Mouse (Mus musculus) G1E (cell line): ENCODE data around the gene Maco1. TPM values are rescaled to one million over a fixed set of nuclear protein-coding genes. Genes with fewer than 3 reads are reported as not detected.

Experiments used
- ATAC-seq: 2 replicates; pipeline ENCODE4 v1.8.0; 2016; ENCODE audit warnings: mild to moderate bottlenecking; ENCODE audit not compliant: insufficient number of reproducible peaks, poor library complexity, low FRiP score, severe bottlenecking; ENCODE audit errors: extremely low read depth
- DNase-seq: peaks from one replicate; pipeline ENCODE4 v3.0.0; 2012; ENCODE audit warnings: low spot score
- H3K27me3 ChIP-seq: 2 replicates; pipeline ENCODE4 v1.6.1; 2012; ENCODE audit warnings: mild to moderate bottlenecking, low read length, inconsistent platforms; ENCODE audit not compliant: insufficient read depth
- H3K36me3 ChIP-seq: replicated peaks from 2 replicates; pipeline ENCODE3; 2012; ENCODE audit warnings: mild to moderate bottlenecking, inconsistent platforms
- H3K4me1 ChIP-seq: 2 replicates; pipeline ENCODE4 v1.6.1; 2012; ENCODE audit warnings: low read depth, low read length, inconsistent platforms, mixed read lengths; ENCODE audit not compliant: insufficient read depth
- H3K4me3 ChIP-seq: 2 replicates; pipeline ENCODE4 v1.5.1; 2012; ENCODE audit warnings: low read depth, mild to moderate bottlenecking, inconsistent platforms, low read length, moderate library complexity, mixed read lengths
- H3K9me3 ChIP-seq: replicated peaks from 2 replicates; pipeline ENCODE4 v1.6.1; 2012; ENCODE audit warnings: inconsistent platforms
- CTCF ChIP-seq: IDR thresholded peaks from 2 replicates; pipeline ENCODE4 v1.5.1; 2012; ENCODE audit warnings: low read depth, low read length, inconsistent platforms, mixed read lengths
- GATA1 ChIP-seq: IDR thresholded peaks from 2 replicates; pipeline ENCODE4 v1.6.1; 2012; ENCODE audit warnings: borderline replicate concordance, low read length, inconsistent platforms, mixed read lengths
- GATA2 ChIP-seq: IDR thresholded peaks from 2 replicates; pipeline ENCODE4 v1.6.1; 2012; ENCODE audit warnings: low read depth, low read length, inconsistent platforms, borderline replicate concordance
- POLR2AphosphoS5 ChIP-seq: IDR thresholded peaks from 2 replicates; pipeline ENCODE4 v1.6.1; 2012; ENCODE audit warnings: low read depth, low read length, inconsistent platforms; ENCODE audit not compliant: insufficient replicate concordance
- TAL1 ChIP-seq: conservative IDR thresholded peaks from 2 replicates; pipeline ENCODE4 v1.6.1; 2012; ENCODE audit warnings: low read depth, low read length, inconsistent platforms, mixed read lengths
- polyA plus RNA-seq: library from polyadenylated mRNA; stranded (reverse); fragments of >175 nt; gene quantifications from 2 replicates; pipeline ENCODE4 v1.2.3, GENCODE M21; 2012
- total RNA-seq, 2 experiments: library from RNA; stranded (forward) in 1 of 2; stranded (reverse) in 1 of 2; fragments of 200-1000 nt in 1 of 2; fragments of >200 nt in 1 of 2; fragmentation: Nextera tagmentation in 1 of 2; gene quantifications; 2 replicates each; pipeline ENCODE4 v1.2.3; 2014 to 2017

Maco1 gene
- total and polyA plus RNA-seq, 3 experiments, result 11.3 to 74.9 (median 49.3) TPM

- Histone ChIP-seq H3K27me3 (no peaks in the 10 kb centered on the region), H3K9me3 (no peaks in the 10 kb centered on the region), H3K4me1 (peaks cover 11% of the 10 kb centered on the region), H3K4me3 (no peak overlapping the region), H3K36me3 (peaks cover 93% of the 10 kb centered on the region)
- TF ChIP-seq GATA2, result no peak
- TF ChIP-seq POLR2AphosphoS5, result no peak
- TF ChIP-seq TAL1, result no peak
- TF ChIP-seq CTCF, result no peak
- TF ChIP-seq GATA1, result no peak
- DNase-seq (no peak), ATAC-seq (no peak)
These were observed 39.5 kb downstream of the Maco1 start for GRCm38 (mm10) chr4:134813406-134814228.

- Histone ChIP-seq H3K4me3 (no peak overlapping the region), H3K36me3 (peaks cover 98% of the 10 kb centered on the region), H3K27me3 (no peaks in the 10 kb centered on the region), H3K9me3 (no peaks in the 10 kb centered on the region), H3K4me1 (no peaks in the 10 kb centered on the region; the same call in 1 of the 2 replicates)
- DNase-seq (no peak), ATAC-seq (no peak)
- TF ChIP-seq TAL1 (no peak), GATA1 (no peak), GATA2 (no peak), POLR2AphosphoS5 (no peak), CTCF (no peak)
These were observed 48.4 kb downstream of the Maco1 start for GRCm38 (mm10) chr4:134804765-134805164.

GRCm38 (mm10) chr4:134802765-134803164 lies 50.4 kb downstream of the Maco1 start:
- TF ChIP-seq TAL1 (no peak), POLR2AphosphoS5 (no peak), GATA1 (no peak), CTCF (no peak), GATA2 (no peak)
- no peak overlapping the region for H3K4me3 ChIP-seq
- no peaks in the 10 kb centered on the region for H3K27me3 ChIP-seq
- ATAC-seq (no peak), DNase-seq (no peak)
- peaks cover 9% of the 10 kb centered on the region for H3K4me1 ChIP-seq
- H3K9me3 ChIP-seq, result no peaks in the 10 kb centered on the region
- peaks cover 80% of the 10 kb centered on the region for H3K36me3 ChIP-seq

- H3K36me3 ChIP-seq, result peaks cover 74% of the 10 kb centered on the region
- peaks cover 14% of the 10 kb centered on the region for H3K4me1 ChIP-seq
- no peak for TF ChIP-seq TAL1
- TF ChIP-seq GATA2, result no peak
- no peak for TF ChIP-seq GATA1
- TF ChIP-seq CTCF, result no peak
- TF ChIP-seq POLR2AphosphoS5, result no peak
- peaks cover under 1% of the 10 kb centered on the region; the same call in 1 of the 2 replicates for H3K27me3 ChIP-seq
- H3K9me3 ChIP-seq, result no peaks in the 10 kb centered on the region
- DNase-seq (no peak), ATAC-seq (no peak)
- H3K4me3 ChIP-seq, result no peak overlapping the region
These were observed 51.0 kb downstream of the Maco1 start for GRCm38 (mm10) chr4:134802155-134802554.

GRCm38 (mm10) chr4:134800693-134801092 lies 52.5 kb downstream of the Maco1 start:
- Histone ChIP-seq H3K4me1 (peaks cover 29% of the 10 kb centered on the region), H3K9me3 (no peaks in the 10 kb centered on the region), H3K27me3 (peaks cover 3% of the 10 kb centered on the region; the same call in 1 of the 2 replicates), H3K36me3 (peaks cover 59% of the 10 kb centered on the region), H3K4me3 (no peak overlapping the region)
- DNase-seq (no peak), ATAC-seq (no peak)
- TF ChIP-seq GATA1 (no peak), POLR2AphosphoS5 (no peak), GATA2 (no peak), CTCF (no peak), TAL1 (no peak)

GRCm38 (mm10) chr4:134800098-134800497 lies 53.0 kb downstream of the Maco1 start:
- no peak for DNase-seq
- H3K36me3 ChIP-seq, result peaks cover 53% of the 10 kb centered on the region

More at GRCm38 (mm10) chr4:134800098-134800497, 53.0 kb downstream of the Maco1 start:
- ATAC-seq, result no peak
- H3K4me1 ChIP-seq, result peaks cover 33% of the 10 kb centered on the region
- no peaks in the 10 kb centered on the region for H3K9me3 ChIP-seq
- TF ChIP-seq GATA1, result no peak
- TF ChIP-seq CTCF, result no peak
- no peak for TF ChIP-seq TAL1
- no peak for TF ChIP-seq GATA2
- TF ChIP-seq POLR2AphosphoS5, result no peak
- H3K4me3 ChIP-seq, result no peak overlapping the region
- peaks cover 3% of the 10 kb centered on the region; the same call in 1 of the 2 replicates for H3K27me3 ChIP-seq
